Mouse (Mus musculus): ENCODE results near the gene Lama4. TPM values are rescaled to one million over a fixed set of nuclear protein-coding genes. Genes with fewer than 3 reads are reported as not detected.

The Lama4 gene
- polyA plus RNA-seq, 1 experiment from 2014 or later, result 2.1 TPM

- H3K27me3 ChIP-seq, result no peaks in the 10 kb centered on the region
- H3K4me3 ChIP-seq (replicated peaks), result no peak overlapping the region
- ATAC-seq (ENCODE audit: insufficient read depth), result no peak
- no peak overlapping the region for H3K27ac ChIP-seq (replicated peaks)
- no peak overlapping the region for H3K4me2 ChIP-seq
- WGBS (ENCODE audit: insufficient replicate concordance), result 60% methylated on average over 5 of the region's 5 CpGs
- H3K36me3 ChIP-seq (replicated peaks), result no peaks in the 10 kb centered on the region
- H3K4me1 ChIP-seq (replicated peaks), result no peaks in the 10 kb centered on the region
- H3K9ac ChIP-seq, result no peak overlapping the region
- H3K9me3 ChIP-seq (replicated peaks), result no peaks in the 10 kb centered on the region
Measured at GRCm38 (mm10) chr10:39056050-39056449, 90.7 kb downstream of the Lama4 start.

DNA sequence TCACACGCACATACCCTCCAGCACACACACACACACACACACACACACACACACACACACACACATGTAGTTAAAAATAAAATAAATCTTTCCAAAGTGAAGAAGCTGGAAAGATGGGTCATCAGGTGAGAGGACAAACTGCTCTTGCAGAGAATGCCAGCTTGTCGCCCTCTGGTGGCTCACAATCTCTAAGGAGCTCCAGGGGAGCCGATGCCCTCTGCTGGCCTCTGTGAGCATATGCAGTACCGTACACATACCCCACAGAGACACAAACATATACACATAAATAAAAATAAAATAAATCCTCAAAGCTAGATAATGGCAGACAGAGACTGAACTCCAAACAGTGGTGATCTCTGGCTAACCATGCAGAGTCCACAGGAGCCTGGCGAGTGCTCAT lies 99.4 kb downstream of the Lama4 start:
- Histone ChIP-seq H3K27me3 (no peaks in the 10 kb centered on the region), H3K9ac (no peak overlapping the region), H3K36me3 (replicated peaks) (no peaks in the 10 kb centered on the region), H3K4me3 (replicated peaks) (no peak overlapping the region), H3K4me1 (replicated peaks) (no peaks in the 10 kb centered on the region), H3K27ac (replicated peaks) (no peak overlapping the region), H3K9me3 (replicated peaks) (no peaks in the 10 kb centered on the region), H3K4me2 (no peak overlapping the region)
- WGBS (ENCODE audit: insufficient replicate concordance), result 76% methylated on average over 5 of the region's 5 CpGs
- no peak for ATAC-seq (ENCODE audit: insufficient read depth)

GRCm38 (mm10) chr10:39065449-39065848 lies 100.1 kb downstream of the Lama4 start:
- Histone ChIP-seq H3K36me3 (replicated peaks) (no peaks in the 10 kb centered on the region), H3K27ac (replicated peaks) (no peak overlapping the region), H3K9ac (no peak overlapping the region), H3K27me3 (no peaks in the 10 kb centered on the region), H3K4me2 (no peak overlapping the region), H3K9me3 (replicated peaks) (no peaks in the 10 kb centered on the region), H3K4me1 (replicated peaks) (no peaks in the 10 kb centered on the region), H3K4me3 (replicated peaks) (no peak overlapping the region)
- WGBS (ENCODE audit: insufficient replicate concordance), result 50% methylated on average over 3 of the region's 3 CpGs
- no peak for ATAC-seq (ENCODE audit: insufficient read depth)

DNA sequence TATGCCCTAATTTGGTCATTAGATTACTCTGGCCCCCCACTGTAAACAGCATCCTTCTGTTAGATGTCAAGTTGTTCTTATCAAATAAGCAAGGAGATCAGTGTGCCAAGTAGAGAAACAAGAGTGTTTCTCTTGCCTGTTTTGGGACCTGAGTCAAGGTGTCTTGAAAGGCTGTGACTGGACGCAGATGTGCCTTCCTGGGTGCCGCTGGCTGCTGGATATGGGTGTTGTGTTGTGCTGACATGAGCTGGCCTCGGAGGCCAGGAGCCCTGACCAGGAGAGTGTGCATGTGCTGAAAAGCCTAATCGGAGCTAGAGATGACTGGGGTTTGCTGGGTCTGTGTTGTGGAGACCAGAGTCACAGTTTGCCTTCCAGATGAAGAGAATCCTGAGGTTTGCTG lies 100.7 kb downstream of the Lama4 start:
- WGBS (ENCODE audit: insufficient replicate concordance), result 69% methylated on average over 4 of the region's 4 CpGs
- Histone ChIP-seq H3K9me3 (replicated peaks) (no peaks in the 10 kb centered on the region), H3K27me3 (no peaks in the 10 kb centered on the region), H3K4me2 (no peak overlapping the region), H3K4me1 (replicated peaks) (no peaks in the 10 kb centered on the region), H3K9ac (no peak overlapping the region), H3K27ac (replicated peaks) (no peak overlapping the region), H3K36me3 (replicated peaks) (no peaks in the 10 kb centered on the region), H3K4me3 (replicated peaks) (no peak overlapping the region)
- ATAC-seq (ENCODE audit: insufficient read depth), result no peak

- Histone ChIP-seq H3K27me3 (no peaks in the 10 kb centered on the region), H3K9me3 (replicated peaks) (no peaks in the 10 kb centered on the region), H3K36me3 (replicated peaks) (no peaks in the 10 kb centered on the region), H3K9ac (no peak overlapping the region), H3K4me3 (replicated peaks) (no peak overlapping the region), H3K4me2 (no peak overlapping the region), H3K27ac (replicated peaks) (no peak overlapping the region), H3K4me1 (replicated peaks) (no peaks in the 10 kb centered on the region)
- no peak for ATAC-seq (ENCODE audit: insufficient read depth)
Measured at GRCm38 (mm10) chr10:39066962-39067361, 101.6 kb downstream of the Lama4 start.

DNA sequence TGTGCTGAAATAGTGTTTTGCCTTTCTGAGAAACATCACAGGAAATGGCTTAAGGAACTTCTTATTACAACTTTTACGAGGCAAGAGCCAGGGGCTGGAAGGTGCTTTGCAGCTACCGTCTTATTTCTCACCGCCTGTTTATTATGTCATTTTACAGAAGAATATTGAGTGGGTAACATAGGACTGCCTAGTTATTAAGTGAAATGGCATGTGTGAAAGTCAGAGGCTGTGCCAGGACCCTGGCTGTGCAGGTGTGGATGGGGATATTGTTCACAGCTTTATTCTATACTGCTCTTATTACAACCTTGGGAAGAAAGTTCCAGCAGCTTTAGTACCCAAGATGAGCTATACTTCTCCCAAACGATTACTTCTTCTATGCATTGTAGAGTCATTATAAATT lies 106.7 kb downstream of the Lama4 start:
- ATAC-seq (ENCODE audit: insufficient read depth), result no peak
- Histone ChIP-seq H3K36me3 (replicated peaks) (no peaks in the 10 kb centered on the region), H3K4me3 (replicated peaks) (no peak overlapping the region), H3K27me3 (no peaks in the 10 kb centered on the region), H3K9me3 (replicated peaks) (no peaks in the 10 kb centered on the region), H3K27ac (replicated peaks) (no peak overlapping the region), H3K4me2 (no peak overlapping the region), H3K4me1 (replicated peaks) (no peaks in the 10 kb centered on the region), H3K9ac (no peak overlapping the region)
- 60% methylated on average over 4 of the region's 4 CpGs for WGBS (ENCODE audit: insufficient replicate concordance)

DNA sequence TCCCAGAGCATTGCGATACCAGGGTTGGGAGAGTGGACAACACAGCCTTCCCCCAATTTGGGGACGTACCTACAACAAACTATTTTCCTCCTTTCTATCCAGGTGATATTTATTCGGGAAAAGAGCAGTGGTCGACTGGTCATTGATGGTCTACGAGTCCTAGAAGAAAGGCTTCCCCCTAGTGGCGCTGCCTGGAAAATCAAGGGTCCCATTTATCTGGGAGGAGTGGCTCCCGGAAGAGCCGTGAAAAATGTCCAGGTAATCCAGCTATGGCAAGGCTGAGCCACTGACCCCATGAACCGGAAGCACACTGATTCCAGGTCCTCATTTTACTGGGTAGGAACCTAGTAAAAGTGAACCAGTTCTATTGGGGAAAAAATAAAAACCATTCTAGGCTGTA lies 131.7 kb downstream of the Lama4 start:
- H3K36me3 ChIP-seq (replicated peaks), result no peaks in the 10 kb centered on the region
- WGBS (ENCODE audit: insufficient replicate concordance), result 69% methylated on average over 9 of the region's 9 CpGs
- H3K27me3 ChIP-seq, result no peaks in the 10 kb centered on the region
- no peak overlapping the region for H3K4me2 ChIP-seq
- H3K9ac ChIP-seq, result no peak overlapping the region
- H3K27ac ChIP-seq (replicated peaks), result no peak overlapping the region
- ATAC-seq (ENCODE audit: insufficient read depth), result no peak
- no peaks in the 10 kb centered on the region for H3K9me3 ChIP-seq (replicated peaks)
- H3K4me1 ChIP-seq (replicated peaks), result no peaks in the 10 kb centered on the region
- H3K4me3 ChIP-seq (replicated peaks), result no peak overlapping the region

- H3K9ac ChIP-seq, result no peak overlapping the region
- WGBS (ENCODE audit: insufficient replicate concordance), result 89% methylated on average over 10 of the region's 10 CpGs
- H3K36me3 ChIP-seq (replicated peaks), result no peaks in the 10 kb centered on the region
- no peaks in the 10 kb centered on the region for H3K4me1 ChIP-seq (replicated peaks)
- ATAC-seq (ENCODE audit: insufficient read depth), result no peak
- H3K27ac ChIP-seq (replicated peaks), result no peak overlapping the region
- no peak overlapping the region for H3K4me3 ChIP-seq (replicated peaks)
- no peaks in the 10 kb centered on the region for H3K27me3 ChIP-seq
- no peak overlapping the region for H3K4me2 ChIP-seq
- H3K9me3 ChIP-seq (replicated peaks), result no peaks in the 10 kb centered on the region
Measured at GRCm38 (mm10) chr10:39098746-39099145, 133.4 kb downstream of the Lama4 start.

- no peak overlapping the region for H3K4me2 ChIP-seq
- H3K9ac ChIP-seq, result no peak overlapping the region
- no peaks in the 10 kb centered on the region for H3K4me1 ChIP-seq (replicated peaks)
- H3K9me3 ChIP-seq (replicated peaks), result no peaks in the 10 kb centered on the region
- no peak overlapping the region for H3K4me3 ChIP-seq (replicated peaks)
- WGBS (ENCODE audit: insufficient replicate concordance), result 76% methylated on average over 8 of the region's 8 CpGs
- ATAC-seq (ENCODE audit: insufficient read depth), result no peak
- H3K36me3 ChIP-seq (replicated peaks), result no peaks in the 10 kb centered on the region
- H3K27ac ChIP-seq (replicated peaks), result no peak overlapping the region
- no peaks in the 10 kb centered on the region for H3K27me3 ChIP-seq
Measured at GRCm38 (mm10) chr10:39104803-39105449, 139.6 kb downstream of the Lama4 start.

DNA sequence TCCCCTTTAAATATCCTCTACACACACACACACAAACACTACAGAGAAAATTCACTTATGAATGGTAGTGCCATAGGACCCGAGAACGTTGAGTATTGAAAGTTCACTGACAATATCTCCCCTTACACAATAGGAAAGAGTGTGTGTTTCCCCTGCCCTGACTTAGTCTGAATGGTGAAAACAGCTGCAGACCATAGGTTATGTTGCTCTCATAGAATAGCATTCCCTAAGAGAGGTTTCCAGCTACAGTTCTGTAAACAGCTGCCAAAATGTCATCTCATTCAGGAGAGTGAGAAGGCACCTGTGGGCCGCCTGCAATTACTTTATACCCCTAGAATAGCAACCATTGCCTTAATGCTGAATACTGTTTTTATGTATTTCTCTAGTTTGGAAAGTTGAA lies 141.1 kb downstream of the Lama4 start:
- Histone ChIP-seq H3K9me3 (replicated peaks) (no peaks in the 10 kb centered on the region), H3K27me3 (no peaks in the 10 kb centered on the region), H3K36me3 (replicated peaks) (no peaks in the 10 kb centered on the region), H3K27ac (replicated peaks) (no peak overlapping the region), H3K4me2 (no peak overlapping the region), H3K4me3 (replicated peaks) (no peak overlapping the region), H3K9ac (no peak overlapping the region), H3K4me1 (replicated peaks) (no peaks in the 10 kb centered on the region)
- 51% methylated on average over 3 of the region's 3 CpGs for whole genome bisulfite sequencing (ENCODE audit: insufficient replicate concordance)
- ATAC-seq (ENCODE audit: insufficient read depth), result no peak

DNA sequence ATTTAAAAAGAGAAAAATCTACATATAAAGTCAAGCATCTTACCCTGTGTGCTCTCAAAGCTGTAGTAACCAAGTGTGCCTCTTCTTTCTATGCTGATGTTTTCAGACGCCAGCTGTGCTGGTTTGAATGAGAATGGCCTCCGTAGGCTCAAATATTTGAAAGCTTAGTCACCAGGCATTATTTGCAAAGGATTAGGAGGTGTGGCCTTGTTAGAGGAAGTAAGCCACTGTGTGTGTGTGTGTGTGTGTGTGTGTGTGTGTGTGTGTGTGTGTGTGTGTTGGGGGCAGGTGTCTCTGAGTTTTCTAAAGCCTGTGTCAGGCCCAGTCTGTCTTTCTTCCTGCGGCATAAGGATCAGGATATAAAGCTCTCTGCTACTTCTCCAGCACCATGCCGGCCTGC lies 141.6 kb downstream of the Lama4 start:
- Histone ChIP-seq H3K4me2 (no peak overlapping the region), H3K36me3 (replicated peaks) (no peaks in the 10 kb centered on the region), H3K4me1 (replicated peaks) (no peaks in the 10 kb centered on the region), H3K9me3 (replicated peaks) (no peaks in the 10 kb centered on the region), H3K27ac (replicated peaks) (no peak overlapping the region), H3K27me3 (no peaks in the 10 kb centered on the region), H3K4me3 (replicated peaks) (no peak overlapping the region), H3K9ac (no peak overlapping the region)
- ATAC-seq (ENCODE audit: insufficient read depth), result no peak
- WGBS (ENCODE audit: insufficient replicate concordance), result 69% methylated on average over 4 of the region's 4 CpGs

DNA sequence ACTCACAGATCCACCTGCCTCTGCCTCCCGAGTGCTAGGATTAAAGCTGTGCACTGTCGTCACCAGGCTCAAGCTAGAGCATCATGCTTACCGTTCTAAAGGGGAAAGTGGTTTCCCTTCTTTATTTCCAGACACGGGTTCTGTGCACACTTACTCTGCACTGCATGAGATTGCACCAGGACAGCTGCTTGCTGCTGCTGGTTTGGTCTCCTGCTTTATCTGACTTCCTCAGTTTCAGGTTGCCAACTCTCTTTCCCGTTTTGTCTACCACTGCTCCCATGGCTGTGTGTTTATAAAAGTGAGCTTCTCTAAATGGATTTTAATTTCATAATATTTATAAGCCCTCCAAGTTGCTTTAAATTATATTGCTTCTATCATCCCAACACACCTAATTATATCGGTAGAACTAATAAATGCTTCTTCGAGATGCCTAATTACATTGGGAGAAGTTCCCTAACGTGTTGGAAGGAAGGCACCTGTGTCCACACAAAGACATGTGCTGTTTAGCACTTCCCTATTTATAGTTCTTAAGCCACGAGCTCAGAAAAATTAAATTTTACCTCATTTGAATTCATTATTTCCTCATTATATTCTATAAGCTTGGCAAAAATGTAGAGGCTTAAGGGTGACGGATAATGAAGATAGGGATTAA lies 143.6 kb downstream of the Lama4 start:
- Histone ChIP-seq H3K27me3 (no peaks in the 10 kb centered on the region), H3K4me3 (replicated peaks) (no peak overlapping the region), H3K9me3 (replicated peaks) (no peaks in the 10 kb centered on the region), H3K9ac (no peak overlapping the region), H3K27ac (replicated peaks) (no peak overlapping the region), H3K4me1 (replicated peaks) (no peaks in the 10 kb centered on the region), H3K36me3 (replicated peaks) (no peaks in the 10 kb centered on the region), H3K4me2 (no peak overlapping the region)
- ATAC-seq (ENCODE audit: insufficient read depth), result no peak
- WGBS (ENCODE audit: insufficient replicate concordance), result 32% methylated on average over 10 of the region's 10 CpGs
